Mouse (Mus musculus) neural tube, embryonic 12.5 days (tissue): ENCODE data around the gene Gm44973. TPM values are rescaled to one million over a fixed set of nuclear protein-coding genes. Genes with fewer than 3 reads are reported as not detected.

Experiments used
- ATAC-seq: fragments of 200-750 bp; cut with Nextera tagmentation; 2 replicates; pipeline ENCODE4 v1.8.0; 2017; ENCODE audit warnings: low read depth, mild to moderate bottlenecking, moderate TSS enrichment, moderate library complexity; ENCODE audit not compliant: low FRiP score
- H3K27ac ChIP-seq: fragments of 300-500 bp; sonication (generic); 2 replicates; pipeline ENCODE4 v1.5.1; 2016
- H3K27me3 ChIP-seq: fragments of 300-500 bp; sonication (generic); replicated peaks from 2 replicates; pipeline ENCODE4 v1.6.1; 2016; ENCODE audit warnings: mild to moderate bottlenecking
- H3K36me3 ChIP-seq: fragments of 300-500 bp; sonication (generic); 2 replicates; pipeline ENCODE4 v1.6.1; 2016; ENCODE audit warnings: mild to moderate bottlenecking
- H3K4me1 ChIP-seq: fragments of 300-500 bp; sonication (generic); 2 replicates; pipeline ENCODE4 v1.6.1; 2016
- H3K4me2 ChIP-seq: fragments of 300-500 bp; sonication (generic); replicated peaks from 2 replicates; pipeline ENCODE4 v1.6.1; 2016; ENCODE audit warnings: mild to moderate bottlenecking
- H3K4me3 ChIP-seq: fragments of 300-500 bp; sonication (generic); 2 replicates; pipeline ENCODE4 v1.5.1; 2016
- H3K9ac ChIP-seq: fragments of 300-500 bp; sonication (generic); 2 replicates; pipeline ENCODE4 v1.6.1; 2016; ENCODE audit warnings: mild to moderate bottlenecking
- H3K9me3 ChIP-seq: fragments of 300-500 bp; sonication (generic); 2 replicates; pipeline ENCODE4 v1.6.1; 2016; ENCODE audit warnings: mild to moderate bottlenecking
- WGBS: fragments of 180-500 bp; shearing (Covaris S2); methylation state at CpG from one replicate; pipeline ENCODE4 v1.1.7; 2016; 5-methylcytosine and 5-hydroxymethylcytosine counted together
- polyA plus RNA-seq: library from polyadenylated mRNA; unstranded; fragments of >200 nt; fragmentation: Nextera tagmentation; extraction: Ambion mirVana; gene quantifications from 2 replicates; pipeline ENCODE4 v1.2.1, GENCODE M21; 2016

Gene Gm44973
- polyA plus RNA-seq, 1 experiment from 2014 or later: not detected

DNA sequence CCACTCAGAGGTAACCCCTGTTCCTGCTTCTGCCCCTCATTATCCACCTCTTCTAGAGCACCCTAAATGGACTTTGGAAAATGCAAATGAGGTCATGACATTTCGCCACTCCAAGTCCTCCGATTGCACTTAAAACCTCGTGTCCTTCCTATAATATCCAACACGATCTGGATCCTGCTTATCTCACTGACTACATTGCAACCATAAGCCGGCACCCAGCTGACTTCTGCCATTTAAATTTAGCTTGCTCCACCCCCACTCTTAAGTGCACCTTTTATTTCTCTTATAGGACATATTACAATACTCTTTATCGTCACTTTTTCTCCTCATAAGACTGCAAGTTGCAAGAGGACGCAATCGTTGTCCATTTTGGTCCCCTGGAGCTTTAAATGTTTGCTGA lies 22.2 kb downstream of the Gm44973 start:
- ATAC-seq: no peak

DNA sequence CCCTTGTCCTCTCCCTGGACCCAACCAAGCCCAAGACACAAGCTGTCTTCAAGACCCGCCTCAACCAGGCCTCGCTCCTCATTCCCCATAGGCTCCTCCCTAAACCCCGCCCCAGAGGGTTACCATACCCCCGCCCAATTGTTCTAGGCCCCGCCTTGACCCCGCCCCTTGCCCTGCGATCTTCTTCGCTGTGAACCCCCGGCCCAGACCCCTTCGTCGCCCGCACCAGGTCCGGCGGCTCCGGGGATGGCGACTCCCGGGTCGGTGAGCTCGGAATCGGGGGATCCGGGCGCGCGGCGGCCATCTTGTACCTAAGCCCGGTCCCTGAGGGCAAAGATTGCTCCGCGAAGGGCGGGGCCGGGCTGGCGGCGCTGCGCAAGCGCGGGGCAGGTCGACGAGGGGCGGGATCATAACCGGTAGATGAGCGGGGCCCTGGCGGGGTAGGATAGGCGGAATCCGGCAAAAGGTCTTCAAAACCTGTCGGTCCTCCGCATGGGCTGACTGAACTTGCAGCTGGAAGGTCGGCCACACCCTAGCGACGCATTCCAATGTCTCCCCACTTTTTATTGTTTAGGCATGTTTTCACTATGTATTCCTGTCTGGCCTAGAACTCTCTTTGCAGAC lies 22.9 kb downstream of the Gm44973 start, which contains the start of gene Zfp784:
Zfp784 (minus strand) TSS at position 338 of the 624 bp plus-strand sequence.
- peak within 1 kb of the TSS; percentile 82 for H3K9ac ChIP-seq
- WGBS: under 1% methylated on average over 48 of the region's 48 CpGs
- peak within 1 kb of the TSS; percentile 62 for H3K4me3 ChIP-seq
- no peaks in the 10 kb centered on the region for H3K9me3 ChIP-seq
- H3K36me3 ChIP-seq: peaks cover 29% of the 10 kb centered on the region
- H3K27me3 ChIP-seq: no peaks in the 10 kb centered on the region
- peak within 1 kb of the TSS; percentile 57 for H3K4me2 ChIP-seq
- ATAC-seq: peak; percentile 96
- H3K4me1 ChIP-seq: no peaks in the 10 kb centered on the region; the same call in 1 of the 2 replicates
- H3K27ac ChIP-seq: peak within 1 kb of the TSS; percentile 90

More for the DNA sequence above, 22.2 kb downstream of the Gm44973 start:
- Histone ChIP-seq H3K4me3 (peak overlapping the region; percentile 62), H3K36me3 (peaks cover 37% of the 10 kb centered on the region), H3K9ac (peak overlapping the region; percentile 82), H3K9me3 (no peaks in the 10 kb centered on the region), H3K27ac (no peak overlapping the region), H3K27me3 (no peaks in the 10 kb centered on the region), H3K4me2 (peak overlapping the region; percentile 57), H3K4me1 (no peaks in the 10 kb centered on the region; the same call in 1 of the 2 replicates)
- WGBS: 92% methylated on average over 8 of the region's 8 CpGs

GRCm38 (mm10) chr7:5038940-5039339 lies 23.6 kb downstream of the Gm44973 start:
- peak overlapping the region; percentile 62 for H3K4me3 ChIP-seq
- no peaks in the 10 kb centered on the region for H3K27me3 ChIP-seq
- peaks cover 22% of the 10 kb centered on the region for H3K36me3 ChIP-seq
- WGBS: 49% methylated on average over 5 of the region's 5 CpGs
- H3K9ac ChIP-seq: peak overlapping the region; percentile 82; the same call in 1 of the 2 replicates
- peak overlapping the region; percentile 57 for H3K4me2 ChIP-seq
- no peak for ATAC-seq
- no peak overlapping the region for H3K27ac ChIP-seq
- H3K4me1 ChIP-seq: no peaks in the 10 kb centered on the region; the same call in 1 of the 2 replicates
- no peaks in the 10 kb centered on the region for H3K9me3 ChIP-seq

GRCm38 (mm10) chr7:5044981-5045380 lies 29.7 kb downstream of the Gm44973 start:
- Histone ChIP-seq H3K36me3 (no peaks in the 10 kb centered on the region; the same call in 1 of the 2 replicates), H3K4me2 (no peak overlapping the region), H3K4me1 (no peaks in the 10 kb centered on the region), H3K9me3 (no peaks in the 10 kb centered on the region), H3K27me3 (no peaks in the 10 kb centered on the region), H3K27ac (no peak overlapping the region), H3K9ac (no peak overlapping the region), H3K4me3 (no peak overlapping the region)
- ATAC-seq: no peak
- 87% methylated on average over 2 of the region's 2 CpGs for WGBS

DNA sequence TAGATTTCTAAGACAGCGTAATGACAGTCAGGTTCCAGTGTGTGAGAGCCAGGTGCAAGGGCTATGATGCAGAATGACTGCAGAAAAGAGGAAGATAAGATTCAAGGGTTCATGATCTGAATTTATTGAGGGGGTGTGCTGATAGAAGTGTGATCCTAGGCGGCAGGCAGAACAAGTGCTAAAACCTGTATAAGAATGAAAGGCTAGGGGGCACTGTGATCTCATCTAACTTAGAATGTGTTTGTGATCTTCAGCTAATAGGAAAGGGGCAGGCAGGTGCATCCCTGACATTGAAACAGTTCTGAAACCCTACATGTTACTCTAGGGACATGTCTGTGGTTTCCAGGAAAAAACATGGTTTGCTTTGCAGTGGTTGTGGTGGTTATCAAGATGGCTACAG lies 30.8 kb downstream of the Gm44973 start:
- H3K27me3 ChIP-seq: no peaks in the 10 kb centered on the region
- no peak overlapping the region for H3K27ac ChIP-seq
- no peaks in the 10 kb centered on the region; the same call in 1 of the 2 replicates for H3K36me3 ChIP-seq
- H3K9ac ChIP-seq: no peak overlapping the region
- H3K4me1 ChIP-seq: peaks cover 6% of the 10 kb centered on the region
- no peak for ATAC-seq
- WGBS: 66% methylated on average over 2 of the region's 2 CpGs
- no peaks in the 10 kb centered on the region for H3K9me3 ChIP-seq
- H3K4me2 ChIP-seq: no peak overlapping the region
- no peak overlapping the region for H3K4me3 ChIP-seq

DNA sequence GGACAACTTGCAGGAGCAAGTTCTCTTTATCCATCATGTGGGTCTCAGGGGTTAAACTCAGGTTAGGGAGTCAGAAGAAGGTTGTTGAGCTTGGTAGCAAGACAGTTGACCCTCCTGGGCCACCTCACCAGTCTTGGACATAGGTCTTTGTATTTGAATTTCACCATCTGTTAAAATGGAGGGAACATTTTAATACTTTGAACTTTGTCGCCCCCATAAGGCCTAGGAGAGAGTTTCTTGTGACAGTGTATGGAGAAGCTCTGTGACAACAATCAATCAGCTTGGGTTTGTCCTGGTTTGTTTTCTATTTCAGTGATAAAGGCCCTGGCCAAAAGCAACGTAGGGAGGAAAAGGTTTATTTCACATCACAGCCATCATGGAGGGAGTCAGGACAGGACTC lies 32.0 kb downstream of the Gm44973 start:
- Histone ChIP-seq H3K4me3 (no peak overlapping the region), H3K27ac (no peak overlapping the region), H3K36me3 (no peaks in the 10 kb centered on the region), H3K9ac (no peak overlapping the region), H3K27me3 (no peaks in the 10 kb centered on the region), H3K9me3 (no peaks in the 10 kb centered on the region), H3K4me1 (peaks cover 12% of the 10 kb centered on the region), H3K4me2 (no peak overlapping the region)
- no peak for ATAC-seq
- WGBS: 34% methylated on average over 2 of the region's 2 CpGs

GRCm38 (mm10) chr7:5051193-5052192 lies 36.2 kb downstream of the Gm44973 start, which contains the start of gene Zfp580:
Gene Zfp580 (plus strand): TSS chr7:5051538.
- WGBS: 2% methylated on average over 65 of the region's 65 CpGs
- ATAC-seq: peak; percentile 67
- peak within 1 kb of the TSS; percentile 93 for H3K9ac ChIP-seq
- H3K4me3 ChIP-seq: peak within 1 kb of the TSS; percentile 79
- H3K4me2 ChIP-seq: peak within 1 kb of the TSS; percentile 91
- H3K27me3 ChIP-seq: peaks cover 39% of the 10 kb centered on the region
- H3K27ac ChIP-seq: peak within 1 kb of the TSS; percentile 82
- peaks cover 32% of the 10 kb centered on the region for H3K4me1 ChIP-seq
- H3K9me3 ChIP-seq: no peaks in the 10 kb centered on the region
- no peaks in the 10 kb centered on the region for H3K36me3 ChIP-seq

- H3K4me3 ChIP-seq: peak overlapping the region; percentile 79
- no peaks in the 10 kb centered on the region for H3K9me3 ChIP-seq
- peak overlapping the region; percentile 93 for H3K9ac ChIP-seq
- H3K4me1 ChIP-seq: peaks cover 38% of the 10 kb centered on the region
- no peaks in the 10 kb centered on the region for H3K36me3 ChIP-seq
- no peak for ATAC-seq
- peak overlapping the region; percentile 91 for H3K4me2 ChIP-seq
- no peak overlapping the region for H3K27ac ChIP-seq
- peaks cover 48% of the 10 kb centered on the region for H3K27me3 ChIP-seq
- WGBS: 2% methylated on average over 12 of the region's 12 CpGs
Measured at GRCm38 (mm10) chr7:5052438-5052837, 37.1 kb downstream of the Gm44973 start.

DNA sequence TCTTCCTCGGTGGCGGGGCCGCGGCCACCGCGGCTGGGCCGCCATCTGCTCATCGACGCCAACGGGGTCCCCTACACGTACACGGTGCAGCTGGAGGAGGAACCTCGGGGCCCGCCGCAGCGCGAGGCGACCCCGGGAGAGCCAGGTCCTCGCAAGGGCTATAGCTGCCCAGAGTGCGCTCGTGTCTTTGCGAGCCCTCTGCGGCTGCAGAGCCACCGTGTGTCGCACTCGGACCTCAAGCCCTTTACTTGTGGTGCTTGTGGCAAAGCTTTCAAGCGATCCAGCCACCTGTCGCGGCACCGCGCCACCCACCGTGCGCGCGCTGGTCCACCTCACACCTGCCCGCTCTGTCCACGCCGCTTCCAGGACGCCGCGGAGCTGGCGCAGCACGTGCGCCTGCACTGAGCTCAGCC lies 37.6 kb downstream of the Gm44973 start:
- no peak for ATAC-seq
- H3K36me3 ChIP-seq: no peaks in the 10 kb centered on the region
- H3K9me3 ChIP-seq: no peaks in the 10 kb centered on the region
- H3K27ac ChIP-seq: no peak overlapping the region
- H3K9ac ChIP-seq: peak overlapping the region; percentile 65
- WGBS: 2% methylated on average over 45 of the region's 45 CpGs
- peak overlapping the region; percentile 91 for H3K4me2 ChIP-seq
- H3K4me1 ChIP-seq: peaks cover 38% of the 10 kb centered on the region
- H3K4me3 ChIP-seq: peak overlapping the region; percentile 79
- H3K27me3 ChIP-seq: peaks cover 53% of the 10 kb centered on the region

DNA sequence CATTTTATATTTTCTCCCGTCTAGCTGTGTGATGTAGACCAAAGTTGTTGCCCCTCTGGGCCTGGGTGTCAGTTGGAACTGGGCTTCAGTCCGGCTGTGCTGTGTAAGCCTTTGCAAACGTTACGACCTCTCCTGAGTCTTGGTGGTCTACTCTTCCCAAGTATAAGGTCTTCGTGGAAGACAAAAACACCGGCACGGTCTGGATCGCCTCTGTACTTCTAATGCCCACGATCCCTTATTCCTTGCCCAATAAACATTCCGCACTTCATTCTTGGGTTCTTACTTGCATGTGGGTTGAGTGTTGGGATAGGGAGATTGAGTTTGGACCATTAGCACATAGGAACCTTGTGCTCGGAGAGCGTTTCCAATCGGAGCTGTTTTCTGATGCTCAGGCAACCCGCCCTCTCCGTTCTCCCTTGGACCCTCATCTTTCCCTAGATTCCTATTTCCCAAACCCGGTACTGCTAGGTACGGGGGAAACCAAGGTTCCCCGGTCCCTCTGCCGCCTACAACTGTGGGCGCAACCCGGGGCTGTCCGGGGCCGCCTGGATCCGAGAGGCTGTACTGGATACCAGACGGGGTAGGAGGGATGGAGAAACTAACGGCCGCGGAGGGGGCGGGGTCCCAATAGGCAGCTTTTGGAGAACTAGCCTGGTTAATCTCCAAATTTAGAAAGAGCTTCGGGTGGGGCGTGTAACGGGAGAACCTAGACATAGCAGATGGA lies 38.3 kb downstream of the Gm44973 start:
- H3K4me1 ChIP-seq: peaks cover 38% of the 10 kb centered on the region
- H3K27ac ChIP-seq: no peak overlapping the region
- peak overlapping the region; percentile 65 for H3K9ac ChIP-seq
- no peak for ATAC-seq
- H3K4me2 ChIP-seq: peak overlapping the region; percentile 91
- WGBS: 9% methylated on average over 32 of the region's 32 CpGs
- no peaks in the 10 kb centered on the region for H3K9me3 ChIP-seq
- H3K27me3 ChIP-seq: peaks cover 60% of the 10 kb centered on the region
- H3K36me3 ChIP-seq: no peaks in the 10 kb centered on the region
- H3K4me3 ChIP-seq: peak overlapping the region; percentile 79

DNA sequence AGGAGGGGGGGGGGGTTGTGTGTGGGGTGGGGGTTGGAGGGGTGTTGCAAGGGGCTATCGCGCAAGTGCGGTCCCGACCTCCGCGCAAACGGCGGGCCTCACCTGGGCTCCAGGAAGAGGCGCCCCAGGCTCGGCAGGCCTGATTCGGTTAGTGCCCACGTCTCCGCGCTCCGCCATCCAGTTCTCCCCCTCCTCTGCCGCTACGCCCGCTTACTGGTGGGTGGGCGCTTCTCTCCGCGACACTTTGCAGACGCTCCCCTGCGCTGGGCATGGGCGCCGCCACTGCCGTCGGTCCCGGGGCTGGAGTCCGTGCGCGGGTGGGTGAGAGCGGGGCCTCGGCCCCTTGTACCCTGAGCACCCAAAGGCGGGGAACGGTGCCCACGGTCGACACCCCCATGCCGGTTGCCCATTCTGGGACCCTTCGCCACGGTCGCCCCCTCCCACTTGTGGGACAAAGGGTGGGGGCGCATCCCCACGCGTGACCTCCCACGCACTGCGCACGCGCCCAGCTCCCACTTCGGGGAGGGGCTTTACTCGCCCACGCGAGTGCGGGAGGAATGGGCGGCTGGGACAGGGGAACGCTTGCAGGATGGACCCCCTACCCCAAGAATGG lies 41.5 kb downstream of the Gm44973 start:
- peak overlapping the region; percentile 68 for H3K4me2 ChIP-seq
- peaks cover 47% of the 10 kb centered on the region for H3K4me1 ChIP-seq
- H3K4me3 ChIP-seq: peak overlapping the region; percentile 44
- peaks cover 63% of the 10 kb centered on the region for H3K27me3 ChIP-seq
- no peak for ATAC-seq
- no peaks in the 10 kb centered on the region for H3K9me3 ChIP-seq
- peak overlapping the region; percentile 26; the same call in 1 of the 2 replicates for H3K27ac ChIP-seq
- H3K9ac ChIP-seq: peak overlapping the region; percentile 69
- no peaks in the 10 kb centered on the region for H3K36me3 ChIP-seq
- 2% methylated on average over 55 of the region's 55 CpGs for WGBS
